Mouse (Mus musculus) urinary bladder, adult 2 months (tissue): Measurements from ENCODE around the gene Grik4. TPM values are rescaled to one million over a fixed set of nuclear protein-coding genes. Genes with fewer than 3 reads are reported as not detected.

Experiments used
- DNase-seq: peaks from one replicate; pipeline ENCODE4 v3.0.0; 2022; ENCODE audit warnings: low spot score
- polyA plus RNA-seq: library from polyadenylated mRNA; depleted of rRNA; stranded (reverse); fragments of >200 nt; gene quantifications from 2 replicates; pipeline ENCODE4 v1.2.3, GENCODE M21; 2012; rRNA removed

Grik4 gene
- polyA plus RNA-seq, 1 experiment = 0.25 TPM

DNA sequence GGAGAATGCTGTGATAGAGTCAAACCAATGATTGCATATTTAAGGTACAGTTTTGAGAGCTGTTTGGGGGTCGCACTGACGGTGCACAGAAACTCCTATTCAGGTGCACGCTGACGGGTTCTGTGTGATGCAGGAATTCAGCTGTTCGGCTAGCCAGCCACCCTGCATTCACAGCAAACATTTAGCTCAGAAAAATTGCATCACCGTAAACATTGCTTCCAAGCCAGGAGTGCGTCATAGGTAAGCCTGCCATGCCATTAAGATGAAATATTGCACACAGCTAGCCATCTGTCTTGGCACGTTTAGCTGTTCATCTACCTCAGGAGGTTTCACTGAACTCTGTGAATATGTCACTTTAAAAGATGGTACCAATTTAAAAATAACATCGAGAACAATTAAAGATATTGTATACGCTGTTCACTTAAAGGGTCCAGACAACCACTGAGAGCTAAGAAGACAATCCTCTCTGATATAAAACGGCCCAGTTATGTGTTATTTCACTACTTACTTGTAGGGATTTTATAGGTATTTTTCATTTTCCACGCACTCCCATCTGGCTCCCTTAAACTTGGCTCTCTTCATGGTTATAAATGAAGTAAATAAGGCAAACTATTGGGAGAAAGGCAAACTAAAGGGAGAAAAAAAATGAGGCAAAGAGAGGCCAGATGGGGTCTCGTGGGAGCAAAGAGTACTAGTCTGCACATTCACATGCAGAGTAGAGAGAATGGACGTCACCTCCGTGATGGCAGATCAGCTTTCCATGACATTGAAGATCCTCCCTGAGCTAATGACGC lies 453.5 kb downstream of the Grik4 start:
- DNase-seq = no peak

GRCm38 (mm10) chr9:42488071-42488470 lies 456.2 kb downstream of the Grik4 start:
- DNase-seq = no peak

- DNase-seq = no peak
These were observed 457.4 kb downstream of the Grik4 start for GRCm38 (mm10) chr9:42486913-42487312.

- DNase-seq = no peak
These were observed 459.6 kb downstream of the Grik4 start for GRCm38 (mm10) chr9:42484667-42485066.

- DNase-seq = no peak
These were observed 461.3 kb downstream of the Grik4 start for GRCm38 (mm10) chr9:42482944-42483343.

DNA sequence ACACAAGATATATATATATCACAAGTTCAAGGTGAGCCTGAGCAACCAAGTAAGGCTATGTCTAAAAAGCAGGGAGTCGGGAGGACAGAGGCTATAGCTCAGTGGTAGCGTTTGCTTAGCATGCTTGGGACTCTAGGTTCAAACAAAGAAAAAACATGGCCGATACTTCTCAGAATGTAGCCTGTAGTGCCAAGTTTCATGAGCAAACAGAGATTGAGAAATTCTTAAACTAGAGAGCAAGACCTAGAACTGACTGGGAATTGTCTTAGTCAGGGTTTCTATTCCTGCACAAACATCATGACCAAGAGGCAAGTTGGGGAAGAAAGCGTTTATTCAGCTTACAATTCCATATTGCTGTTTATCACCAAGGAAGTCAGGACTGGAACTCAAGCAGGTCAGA lies 468.1 kb downstream of the Grik4 start:
- DNase-seq = no peak

GRCm38 (mm10) chr9:42474244-42474643 lies 470.0 kb downstream of the Grik4 start:
- no peak for DNase-seq

DNA sequence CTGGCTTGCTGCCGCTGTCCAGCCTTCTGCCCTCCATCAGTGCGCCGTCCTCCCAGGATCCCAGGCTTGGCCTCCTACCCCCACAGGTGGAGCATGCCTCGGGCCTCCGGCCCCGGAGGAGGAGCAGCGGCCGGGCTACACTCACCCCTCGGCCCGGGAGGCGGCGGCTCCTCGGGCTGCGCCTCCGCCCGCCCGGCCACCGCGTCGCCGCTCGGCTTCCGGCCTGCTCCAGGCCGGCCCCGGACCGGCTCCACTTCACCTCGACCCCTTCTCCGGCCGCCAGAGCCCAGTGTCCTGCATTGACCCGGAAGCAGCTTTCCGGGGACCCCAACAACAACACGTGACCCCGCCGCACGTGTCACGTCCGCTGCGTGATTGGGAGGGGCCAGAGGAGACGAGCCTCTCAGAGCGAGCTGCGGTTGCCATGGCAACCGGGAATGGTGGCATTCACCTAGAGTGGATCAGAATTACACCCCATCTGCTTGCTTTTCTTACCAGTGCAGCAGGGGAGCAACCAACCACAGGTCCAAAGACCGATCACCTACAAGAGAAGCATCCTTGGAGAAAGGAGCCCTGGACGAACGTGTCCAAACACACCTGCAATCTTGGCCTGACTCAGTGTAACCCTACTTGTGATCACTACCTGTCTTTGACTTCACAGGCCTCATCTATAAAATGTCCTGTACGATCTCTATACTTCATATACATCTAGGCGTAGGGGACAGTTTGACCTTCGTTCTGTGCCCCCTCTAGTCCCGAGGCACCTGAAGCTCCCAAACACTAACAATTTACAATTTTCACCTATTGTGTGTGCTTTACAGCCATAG lies 472.2 kb downstream of the Grik4 start:
- DNase-seq = peak; percentile 70

DNA sequence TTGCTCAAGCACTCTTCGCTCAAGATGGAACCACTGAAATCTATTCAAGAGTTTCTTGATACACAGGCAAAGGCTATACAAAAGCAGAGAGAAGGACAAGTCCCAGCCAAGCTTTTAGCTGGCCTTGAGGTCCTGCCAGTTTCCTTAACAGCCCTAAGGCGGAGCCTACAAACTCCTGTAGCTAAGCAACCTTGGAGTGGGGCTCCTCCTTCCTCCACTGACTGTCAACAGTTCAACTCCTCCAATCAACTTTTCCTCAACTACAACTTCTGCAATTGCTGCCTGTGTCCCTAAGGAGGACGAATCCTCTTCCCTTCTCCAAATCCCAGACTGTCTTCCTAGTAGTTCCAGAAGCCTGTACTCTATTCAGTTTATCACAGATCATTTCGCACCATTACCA lies 473.1 kb downstream of the Grik4 start:
- no peak for DNase-seq

GRCm38 (mm10) chr9:42469323-42469722 lies 475.0 kb downstream of the Grik4 start:
- no peak for DNase-seq

- no peak for DNase-seq
These were observed 475.9 kb downstream of the Grik4 start for GRCm38 (mm10) chr9:42468360-42468759.

Other genes with a start within 250 kb of the Grik4 start
- 34.8 and 47.7 TPM in 2 replicates for gene Arhgef12, start 162.7 kb upstream of the Grik4 start, polyA plus RNA-seq
- 6.1 and 6.3 TPM in 2 replicates for gene Tmem136, start 172.1 kb upstream of the Grik4 start, polyA plus RNA-seq